Mouse (Mus musculus) spleen, embryonic (tissue): ENCODE results near the gene Psapl1.

Experiments
- CTCF ChIA-PET: fragments of 350-600 bp; sonication (Branson Sonifier 250); formaldehyde crosslinking; loops from one replicate; lab custom pipeline; 2022; lab: Charles Lee

Gene Psapl1

DNA sequence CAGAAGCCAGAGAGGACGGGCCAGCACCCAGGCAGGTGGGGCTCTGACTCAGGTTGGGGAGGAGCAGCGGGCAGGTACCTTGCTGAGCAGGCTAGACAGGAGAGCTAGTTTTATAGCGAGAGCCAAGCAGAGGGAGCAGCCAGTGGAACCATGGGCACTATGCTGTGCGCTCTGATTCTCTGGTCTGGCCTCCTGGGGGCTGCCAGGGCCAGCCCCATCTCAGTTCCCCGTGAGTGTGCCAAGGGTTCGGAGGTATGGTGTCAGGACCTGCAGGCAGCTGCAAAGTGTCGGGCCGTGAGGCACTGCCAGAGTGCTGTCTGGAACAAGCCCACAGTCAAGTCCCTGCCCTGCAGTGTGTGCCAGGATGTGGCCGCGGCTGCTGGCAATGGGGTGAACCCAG lies at the start of gene Psapl1:
Gene Psapl1 (plus strand): TSS at position 106 of the 400 bp plus-strand sequence.
- CTCF ChIA-PET, result no interaction called here

GRCm38 (mm10) chr5:36154879-36155485 lies 48.8 kb upstream of the Psapl1 start:
- CTCF ChIA-PET, result no interaction called here

GRCm38 (mm10) chr5:36165424-36166302 lies 38.2 kb upstream of the Psapl1 start:
- CTCF ChIA-PET, result no interaction called here

- CTCF ChIA-PET, result no interaction called here
Observed at GRCm38 (mm10) chr5:36166346-36167013, 37.3 kb upstream of the Psapl1 start.

DNA sequence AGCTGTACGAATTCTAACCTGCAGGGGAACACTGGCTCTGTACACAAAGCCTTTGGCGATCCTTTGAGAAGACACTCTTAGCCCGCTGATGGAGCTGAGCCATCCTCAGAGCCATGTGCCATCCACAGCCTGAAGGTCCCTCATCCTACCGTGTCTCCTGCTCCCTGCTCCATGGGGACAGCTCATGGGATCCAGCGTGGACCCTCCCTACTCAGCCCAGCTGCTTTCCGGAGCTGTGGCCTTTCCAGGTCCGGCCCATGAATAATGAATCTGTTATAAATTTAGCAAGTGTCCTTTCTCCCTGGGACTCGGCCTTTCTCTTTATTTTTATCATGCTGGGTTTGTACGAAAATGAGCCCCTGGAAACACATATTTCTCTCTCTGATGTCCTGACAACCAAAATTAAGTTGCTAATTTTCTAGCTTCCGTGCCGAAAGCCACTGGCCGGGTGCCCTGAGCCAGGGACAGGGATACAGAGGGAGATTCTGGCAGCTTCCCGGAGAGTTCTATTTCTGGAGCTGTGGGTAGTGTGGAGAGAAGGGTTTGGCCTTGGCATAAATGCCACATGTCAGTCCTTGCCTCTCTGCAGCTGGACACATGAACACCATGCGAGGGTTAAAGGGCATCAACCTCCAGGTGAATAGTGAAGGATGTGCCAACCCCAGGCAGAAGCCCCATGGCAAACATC lies 34.7 kb upstream of the Psapl1 start:
- CTCF ChIA-PET, result no interaction called here

GRCm38 (mm10) chr5:36174569-36175115 lies 29.2 kb upstream of the Psapl1 start:
- CTCF ChIA-PET, result no interaction called here

DNA sequence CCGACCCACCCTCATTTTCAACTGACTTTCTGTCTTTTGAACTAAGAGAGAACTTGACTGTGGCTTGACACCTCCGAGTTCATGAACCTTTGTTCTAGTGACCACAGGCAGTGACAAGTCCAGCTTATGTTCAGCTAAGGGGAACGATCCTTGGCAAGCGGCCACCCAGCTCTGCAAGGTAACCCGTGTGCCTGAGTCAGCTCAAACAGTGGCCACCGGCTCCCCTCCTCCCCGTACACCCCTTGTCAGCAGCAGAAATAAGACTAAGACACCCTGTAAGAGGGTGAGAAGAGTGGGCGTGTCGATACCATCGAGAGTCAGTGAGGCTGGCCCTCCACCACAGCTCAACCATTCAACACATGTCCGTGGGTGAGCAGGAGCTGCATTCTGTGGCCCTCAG lies 27.4 kb upstream of the Psapl1 start:
- CTCF ChIA-PET, result no interaction called here

- CTCF ChIA-PET, result no interaction called here
Observed at GRCm38 (mm10) chr5:36176873-36177272, 26.9 kb upstream of the Psapl1 start.

- CTCF ChIA-PET, result interaction anchor here (0.7 kb wide), 1 partner anchor 47 kb away, joined by 14 read pairs; no protein-coding TSS in a partner anchor
Observed at GRCm38 (mm10) chr5:36178215-36178614, 25.6 kb upstream of the Psapl1 start.

DNA sequence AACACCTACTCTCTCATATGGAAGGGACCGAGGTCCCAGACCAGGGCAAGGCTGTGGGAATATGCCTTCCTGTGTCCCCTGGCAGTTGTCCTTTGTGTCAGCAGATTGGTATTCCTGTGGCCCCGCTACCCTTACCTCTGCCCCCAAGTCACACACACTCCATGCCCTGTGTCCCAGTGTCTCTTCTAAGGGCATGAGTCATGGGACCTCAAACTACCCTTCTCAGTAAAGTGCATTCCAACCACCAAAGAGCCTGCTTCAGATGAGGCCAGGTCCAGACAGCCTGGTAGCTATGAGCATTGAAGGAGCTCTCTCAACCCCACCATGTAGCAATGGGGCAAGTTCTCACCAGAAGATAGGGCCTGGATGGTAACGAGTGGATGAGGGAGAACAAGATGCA lies 25.0 kb upstream of the Psapl1 start:
- CTCF ChIA-PET, result interaction anchor here (0.7 kb wide), 1 partner anchor 47 kb away, joined by 14 read pairs; no protein-coding TSS in a partner anchor

DNA sequence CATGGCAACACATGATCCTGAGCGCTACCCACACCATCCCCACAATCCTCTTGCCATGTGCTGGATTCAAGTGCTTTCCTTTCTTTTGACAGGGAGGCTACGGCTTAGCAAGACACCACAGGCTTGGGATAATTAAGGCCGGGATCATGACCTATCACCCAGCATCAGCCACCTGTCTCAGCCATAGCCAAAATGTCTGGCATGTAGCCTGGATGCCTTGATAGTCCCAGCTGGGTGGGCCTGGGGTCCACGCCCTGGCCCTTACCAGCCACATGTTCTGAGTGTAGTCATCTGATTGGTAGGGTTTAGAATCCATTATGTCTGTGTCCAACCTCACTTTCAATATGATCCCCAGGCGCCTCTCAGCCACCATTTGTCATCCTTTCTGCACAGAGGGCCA lies 24.1 kb upstream of the Psapl1 start:
- CTCF ChIA-PET, result no interaction called here

- CTCF ChIA-PET, result no interaction called here
Observed at GRCm38 (mm10) chr5:36182326-36182725, 21.5 kb upstream of the Psapl1 start.

DNA sequence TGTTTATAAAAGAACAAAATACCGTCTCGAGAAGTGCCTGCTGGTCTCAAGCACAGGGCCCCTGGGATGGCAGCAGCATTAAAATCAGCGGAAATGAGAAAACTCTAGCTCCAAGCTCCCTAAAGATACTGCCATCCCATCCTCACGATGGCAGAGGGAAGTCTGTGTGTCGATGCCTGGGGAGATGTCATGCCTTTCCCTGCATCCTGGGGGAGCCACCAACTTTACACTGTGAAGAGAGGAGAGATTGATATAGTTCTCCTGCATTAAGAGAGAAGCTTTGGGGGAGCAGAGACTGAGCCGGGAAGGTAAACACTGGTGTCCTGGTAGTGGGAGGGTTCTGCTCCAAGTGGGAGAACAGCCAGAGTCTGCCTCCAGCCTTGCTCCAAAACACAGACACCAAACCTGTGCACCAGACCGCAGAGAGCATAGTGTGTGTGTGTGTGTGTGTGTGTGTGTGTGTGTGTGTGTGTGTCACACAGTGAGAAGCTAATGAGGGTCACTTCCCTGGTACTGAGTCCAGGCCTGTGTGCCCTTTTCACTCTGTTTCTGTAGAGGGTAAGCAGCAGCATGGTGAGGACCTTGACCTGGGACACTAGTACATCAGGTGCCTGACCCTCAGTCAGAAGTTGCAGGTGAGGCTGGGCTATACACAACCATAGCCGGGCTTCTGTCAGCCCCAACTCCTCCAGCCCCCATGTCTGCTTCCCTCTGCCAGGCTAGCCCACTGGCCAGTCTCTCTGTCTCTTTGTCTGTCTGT lies 17.3 kb upstream of the Psapl1 start:
- CTCF ChIA-PET, result no interaction called here

GRCm38 (mm10) chr5:36188310-36188709 lies 15.5 kb upstream of the Psapl1 start:
- CTCF ChIA-PET, result no interaction called here

DNA sequence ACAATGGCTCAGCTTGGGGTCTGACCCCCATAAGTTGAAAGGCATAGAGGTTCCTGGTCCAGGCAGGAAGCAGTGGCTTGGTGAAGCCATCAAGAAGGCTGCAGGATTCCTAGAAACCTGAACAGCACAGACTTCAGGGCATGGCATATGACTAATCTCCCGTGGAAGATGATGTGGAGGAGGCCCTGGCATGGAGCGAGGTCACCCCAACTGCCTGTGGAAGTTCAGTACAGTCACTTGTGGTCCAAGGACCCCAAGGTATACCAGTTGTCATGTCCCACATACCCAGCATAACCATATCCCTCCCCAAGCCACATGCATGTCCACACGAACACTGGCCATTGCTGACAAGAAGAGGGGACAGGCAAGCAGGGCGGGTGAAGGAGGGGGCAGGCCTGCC lies 12.5 kb upstream of the Psapl1 start:
- CTCF ChIA-PET, result no interaction called here

GRCm38 (mm10) chr5:36191876-36192275 lies 11.9 kb upstream of the Psapl1 start:
- CTCF ChIA-PET, result no interaction called here

DNA sequence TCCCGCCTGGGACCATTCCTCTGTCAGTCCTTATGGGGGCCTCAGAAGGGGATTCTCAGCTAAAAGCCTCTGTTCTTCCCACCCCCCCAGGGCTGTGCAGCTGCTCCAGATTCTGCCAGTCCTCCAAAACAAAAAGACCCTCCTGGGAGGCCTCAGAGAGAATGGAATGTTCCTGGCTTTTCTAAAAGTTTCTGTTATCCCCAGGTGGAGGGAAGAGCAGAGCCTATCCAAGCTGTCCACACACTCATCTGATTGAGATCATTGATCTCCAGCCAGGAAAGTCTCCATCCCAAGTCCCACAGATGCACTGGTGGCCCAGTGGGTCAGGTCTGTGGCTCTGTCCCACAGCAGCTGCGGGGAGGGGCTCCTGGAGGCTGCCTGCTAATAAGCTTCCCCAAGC lies 11.1 kb upstream of the Psapl1 start:
- CTCF ChIA-PET, result no interaction called here

DNA sequence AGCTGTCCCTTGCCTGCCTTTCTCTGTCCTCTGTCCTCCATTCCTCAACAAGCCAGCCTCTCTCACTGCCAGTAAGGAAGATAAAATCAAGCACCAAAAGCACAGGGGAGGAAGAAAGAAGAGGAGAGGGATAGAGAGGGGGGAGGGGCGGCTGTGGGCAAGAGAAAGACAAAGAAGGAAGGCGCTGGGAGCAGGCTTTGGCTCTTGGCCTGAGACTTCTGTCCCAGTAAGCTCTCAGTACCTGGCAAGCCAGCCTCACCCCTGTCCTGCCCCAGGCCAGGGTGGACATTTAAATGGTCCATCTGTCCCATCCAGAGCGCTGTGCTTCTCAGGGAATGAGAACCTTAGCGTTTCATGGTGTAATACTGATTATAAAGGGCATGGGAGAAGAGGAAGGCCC lies 9.2 kb upstream of the Psapl1 start:
- CTCF ChIA-PET, result no interaction called here

DNA sequence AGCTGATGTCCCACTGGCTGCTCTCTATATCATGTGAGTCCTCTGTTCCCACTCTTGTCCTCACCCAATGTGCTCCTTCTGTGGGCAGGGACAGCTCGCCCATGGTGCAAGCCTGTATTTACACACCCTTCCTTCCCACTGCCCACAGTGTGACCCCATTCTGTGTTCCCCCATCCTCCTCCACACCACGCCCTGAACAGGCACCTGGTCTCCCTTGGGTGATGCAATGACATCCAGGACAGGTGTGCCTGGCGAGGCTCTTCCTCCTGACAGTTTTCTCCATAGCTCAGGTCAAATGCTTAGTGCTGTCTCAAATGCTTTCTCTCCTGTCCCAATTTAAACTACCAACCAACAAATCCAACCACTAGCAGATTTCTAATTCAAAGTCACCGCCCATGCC lies 8.4 kb upstream of the Psapl1 start:
- CTCF ChIA-PET, result no interaction called here

GRCm38 (mm10) chr5:36199519-36199918 lies 4.3 kb upstream of the Psapl1 start:
- CTCF ChIA-PET, result no interaction called here

- CTCF ChIA-PET, result no interaction called here
Observed at GRCm38 (mm10) chr5:36202781-36203180, 1.0 kb upstream of the Psapl1 start.
